Mouse (Mus musculus): ENCODE measurements around the gene Sftpa1.

Gene Sftpa1

DNA sequence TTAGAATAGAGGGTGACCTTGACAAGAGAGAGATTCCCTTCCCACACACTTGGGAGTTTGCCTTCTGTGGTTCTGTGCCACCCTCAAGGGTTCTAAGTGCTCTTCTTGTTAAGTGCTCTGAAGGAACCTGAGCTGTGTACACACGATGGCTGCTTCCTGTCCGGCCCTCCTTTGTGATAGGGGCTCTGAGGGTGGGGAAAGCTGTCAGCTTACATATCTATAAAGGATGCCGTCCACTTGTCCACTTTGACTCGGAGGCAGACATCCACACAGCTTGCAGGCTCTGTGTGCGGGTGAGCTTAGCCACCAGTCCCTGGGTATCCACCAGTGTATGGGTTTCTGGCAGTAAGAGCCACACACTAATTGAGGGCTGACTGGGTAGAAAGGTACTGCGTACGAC, at the start of gene Sftpa1:
Gene Sftpa1, plus strand, starts transcription at position 243 of the 400 bp plus-strand sequence.
- DNase-seq (ENCODE audit: low read depth): no peak

DNA sequence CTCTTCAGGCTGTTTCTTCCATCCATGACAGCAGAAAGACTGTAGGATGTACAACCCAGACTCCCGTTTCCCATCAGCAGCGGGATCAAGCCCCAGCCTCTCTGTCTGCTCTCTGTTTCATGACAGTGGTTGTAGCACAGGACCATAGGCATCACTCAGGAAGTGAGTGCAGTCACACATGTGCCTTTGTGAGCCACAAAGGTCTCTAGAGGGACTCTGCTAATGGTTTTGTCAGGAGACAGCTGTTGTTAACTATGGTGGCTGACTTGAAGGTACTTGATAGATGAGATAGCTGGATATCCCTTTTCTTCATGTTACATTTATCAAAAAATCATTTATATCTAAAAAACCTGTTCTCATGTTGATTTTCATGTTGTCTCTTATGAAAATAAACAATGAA, 49.2 kb upstream of the Sftpa1 start:
- no peak for DNase-seq (ENCODE audit: low read depth)

DNA sequence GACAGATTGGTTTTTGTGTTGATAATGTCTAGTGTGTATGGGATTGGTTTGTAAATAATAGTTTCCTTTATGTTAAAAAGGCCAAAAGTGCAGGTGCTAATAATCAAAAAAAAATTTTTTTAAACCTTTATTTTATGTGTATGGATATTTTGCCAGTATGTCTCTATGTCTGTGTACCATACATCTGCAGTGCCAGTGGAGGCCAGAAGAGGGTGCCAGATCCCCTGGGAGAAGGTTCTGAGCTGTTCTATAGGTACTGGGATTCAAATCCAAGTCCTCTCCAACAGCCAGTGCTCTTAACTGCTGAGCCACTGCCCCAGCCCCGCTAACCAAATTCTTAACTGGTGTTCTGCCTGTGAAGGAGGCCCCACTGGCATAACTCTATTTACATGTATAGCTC, 44.1 kb upstream of the Sftpa1 start:
- DNase-seq (ENCODE audit: low read depth): peak; percentile 41

DNA sequence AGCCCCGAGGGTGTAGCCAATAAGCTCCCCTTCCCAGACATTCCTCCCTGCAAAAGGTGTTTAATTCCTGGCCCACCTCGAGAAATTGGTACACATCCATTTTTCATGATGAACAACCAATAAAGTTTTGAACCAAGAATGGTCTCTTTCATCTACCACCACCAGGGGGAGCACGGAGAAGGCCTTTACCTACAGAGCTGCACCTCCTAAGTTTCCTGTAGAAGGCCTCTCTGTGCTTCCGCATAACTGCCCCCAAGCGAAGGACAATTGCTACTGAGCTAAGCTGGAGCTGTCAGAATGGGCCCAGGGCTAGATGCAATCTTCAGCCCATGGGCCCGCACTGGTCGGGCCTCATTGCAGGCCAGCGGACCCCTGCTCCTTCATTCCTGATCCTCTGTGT, 40.8 kb upstream of the Sftpa1 start:
- DNase-seq (ENCODE audit: low read depth): peak; percentile 53

DNA sequence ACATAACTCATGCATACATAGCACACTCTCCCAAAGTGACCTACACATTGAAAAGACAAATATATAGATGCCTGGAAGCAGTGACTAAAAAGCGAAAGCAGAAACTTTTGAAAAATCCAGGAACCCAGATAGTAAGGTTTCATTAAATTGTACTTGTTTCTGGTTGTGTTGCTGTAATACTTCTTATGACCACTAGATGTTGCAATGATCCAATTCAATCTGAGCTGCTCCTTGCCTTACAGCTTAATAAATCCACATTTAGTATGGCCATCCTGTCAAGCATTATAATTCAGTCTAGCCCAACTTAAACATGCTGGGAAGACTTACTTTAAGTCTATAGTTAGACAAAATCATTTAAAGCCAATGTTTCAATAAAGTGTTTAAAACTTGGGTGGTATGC, 37.5 kb upstream of the Sftpa1 start:
- peak; percentile 49 for DNase-seq (ENCODE audit: low read depth)

DNA sequence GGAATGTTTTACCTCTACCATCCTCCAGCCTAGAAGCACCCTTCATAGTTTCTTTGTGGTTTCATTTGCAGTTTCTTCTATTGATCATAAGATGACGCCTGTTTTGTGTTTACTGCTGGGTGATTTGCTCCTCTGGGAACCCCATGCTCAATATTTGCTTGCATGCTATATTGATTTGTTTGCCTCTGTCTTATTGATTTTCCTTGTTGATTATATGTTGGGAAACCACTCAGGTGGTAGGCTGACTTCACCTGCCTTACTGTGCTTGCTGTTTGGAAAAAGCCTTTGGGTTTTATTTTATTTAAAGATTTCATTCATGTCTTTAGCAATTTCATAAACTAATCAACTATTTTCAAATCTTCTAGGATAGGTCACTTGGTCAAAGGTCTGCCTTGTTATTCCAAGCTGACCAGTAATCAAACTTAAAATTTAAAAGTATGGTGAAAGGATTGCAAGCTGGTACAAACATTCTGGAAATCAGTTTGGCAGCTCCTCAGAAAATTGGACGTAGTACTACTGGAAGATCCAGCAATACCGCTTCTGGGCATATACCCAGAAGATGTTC, 35.2 kb upstream of the Sftpa1 start:
- no peak for DNase-seq (ENCODE audit: low read depth)

DNA sequence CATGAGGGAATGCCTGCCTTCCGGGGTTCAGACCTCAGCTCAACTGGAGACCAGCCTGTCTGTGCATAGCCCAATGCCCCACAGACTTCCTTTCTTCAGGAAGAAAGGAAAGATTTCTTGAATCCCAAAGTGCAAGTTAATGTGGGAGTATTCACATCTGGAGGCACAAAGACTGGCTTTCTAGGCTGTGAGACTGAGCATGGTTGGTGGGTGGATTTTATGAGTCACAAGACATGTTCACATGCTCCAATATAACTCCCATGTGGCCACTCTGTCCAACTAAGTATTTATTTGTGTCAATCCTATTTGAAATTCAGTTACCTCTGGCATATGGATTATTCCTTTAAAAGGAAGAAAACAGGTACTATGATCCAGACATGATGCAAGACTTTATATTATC, 32.9 kb upstream of the Sftpa1 start:
- peak; percentile 23 for DNase-seq (ENCODE audit: low read depth)

DNA sequence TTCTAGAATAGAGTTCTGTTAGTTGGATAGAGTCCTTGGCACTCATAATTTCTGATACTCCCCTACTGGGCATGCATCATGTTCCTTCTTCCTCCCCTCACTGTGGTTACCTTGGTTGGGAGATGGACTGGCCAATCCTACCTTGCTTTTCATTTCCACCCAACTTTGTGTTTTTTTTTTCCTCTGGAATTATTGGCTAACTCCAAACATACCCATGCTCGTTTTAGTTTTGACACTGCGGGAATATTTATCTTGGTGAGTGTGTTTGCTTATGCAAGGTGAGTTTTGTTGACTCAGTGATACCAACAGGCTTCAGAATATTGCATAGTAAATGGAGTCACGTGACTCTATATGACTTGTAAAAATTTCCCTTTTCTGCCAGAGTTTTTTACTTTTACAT, 30.9 kb upstream of the Sftpa1 start:
- DNase-seq (ENCODE audit: low read depth): no peak

DNA sequence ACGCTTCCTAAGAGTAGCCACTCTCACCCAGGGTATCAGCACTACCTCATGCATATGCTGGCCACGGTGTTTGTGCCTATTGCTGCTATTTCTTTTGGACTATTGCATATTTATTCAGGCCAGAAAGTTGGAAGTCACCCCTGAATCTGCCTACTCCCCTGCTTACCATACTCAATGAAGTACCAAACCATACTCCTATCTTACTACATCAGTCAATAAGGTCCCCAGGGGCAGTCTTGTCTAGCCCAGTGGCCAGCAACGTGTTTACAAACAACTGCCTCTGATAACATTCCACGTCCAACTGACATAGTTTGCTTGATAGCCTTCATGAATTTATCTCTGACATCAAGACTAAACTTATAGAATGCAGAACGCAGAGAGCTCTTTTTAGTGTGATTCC, 30.3 kb upstream of the Sftpa1 start:
- DNase-seq (ENCODE audit: low read depth): no peak

DNA sequence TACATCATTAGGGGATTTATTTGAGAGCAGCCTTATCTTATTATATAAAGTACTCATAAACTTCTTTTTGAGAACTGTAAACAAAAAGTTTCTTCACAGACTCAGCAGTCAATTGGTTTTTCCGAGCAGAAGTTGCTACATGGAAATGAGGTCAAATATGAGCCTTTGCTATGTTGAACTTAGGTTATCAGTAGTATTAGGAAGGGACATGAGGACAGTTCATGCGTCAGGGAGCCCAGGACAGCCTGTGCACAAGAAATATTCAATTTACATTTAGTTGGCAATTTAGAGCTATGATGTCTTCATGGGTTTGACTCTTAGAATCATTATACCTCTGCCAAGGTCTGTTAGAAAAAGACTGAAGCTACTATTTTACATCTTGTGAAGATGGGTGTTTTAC, 29.3 kb upstream of the Sftpa1 start:
- DNase-seq (ENCODE audit: low read depth): no peak

DNA sequence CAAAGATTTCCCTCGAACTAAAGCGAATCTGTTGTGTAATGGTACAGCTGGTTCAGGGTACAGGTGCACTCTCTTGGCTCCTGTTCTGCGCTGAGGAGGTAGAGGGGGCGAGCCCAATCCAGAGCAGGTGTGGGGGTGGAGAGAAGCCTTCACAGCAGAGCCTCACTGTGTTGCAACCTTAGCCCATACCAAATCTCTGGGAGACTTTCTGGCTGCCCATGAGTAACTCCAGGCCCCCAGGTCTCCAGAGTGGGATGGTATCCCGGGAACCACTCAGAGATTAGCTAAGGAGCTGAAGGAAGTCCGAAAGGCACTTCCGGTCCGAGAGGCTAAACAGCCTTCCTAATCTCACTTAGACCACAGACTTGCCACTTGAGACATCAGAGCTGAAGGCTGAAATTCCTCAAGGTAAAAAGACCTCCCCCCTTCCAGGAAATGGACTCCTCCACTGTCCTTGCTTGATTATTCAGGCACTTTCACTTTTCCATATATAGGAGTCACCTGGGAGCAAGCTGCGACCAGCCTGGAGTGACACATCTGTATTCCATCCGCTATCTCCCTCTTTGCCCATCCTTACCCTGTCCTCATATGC, 26.6 kb upstream of the Sftpa1 start, which contains the start of gene Mat1a:
Gene Mat1a, plus strand, starts transcription at position 183 of the 592 bp plus-strand sequence.
- peak; percentile 4 for DNase-seq (ENCODE audit: low read depth)

DNA sequence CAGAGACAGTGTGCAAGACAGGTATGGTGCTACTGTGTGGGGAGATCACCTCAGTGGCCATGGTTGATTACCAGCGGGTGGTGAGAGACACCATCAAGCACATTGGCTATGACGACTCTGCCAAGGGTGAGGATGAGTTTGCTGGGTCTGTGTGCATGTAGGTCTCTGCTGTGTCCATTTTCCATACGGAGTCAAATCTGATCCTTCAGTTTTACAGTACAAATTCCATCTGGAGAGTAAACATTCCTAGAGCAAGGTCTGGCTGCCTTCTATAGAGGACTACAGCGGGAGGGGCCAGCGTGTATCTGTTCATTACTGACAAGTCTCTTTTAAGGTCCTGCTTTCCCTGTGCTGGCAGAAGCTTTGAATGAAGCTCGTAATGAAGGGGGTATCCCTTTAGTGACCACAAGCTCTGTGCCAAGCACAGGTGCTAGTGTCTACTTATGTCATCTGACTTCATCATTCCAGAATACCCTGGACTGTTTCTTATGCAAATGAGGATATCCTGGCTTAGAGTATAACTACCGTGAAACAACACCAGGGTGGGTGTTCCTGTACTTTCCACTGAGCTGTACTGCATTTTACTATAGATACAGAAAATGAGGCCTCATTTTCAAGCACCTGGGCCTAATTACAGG, 20.4 kb upstream of the Sftpa1 start:
- DNase-seq (ENCODE audit: low read depth): no peak

DNA sequence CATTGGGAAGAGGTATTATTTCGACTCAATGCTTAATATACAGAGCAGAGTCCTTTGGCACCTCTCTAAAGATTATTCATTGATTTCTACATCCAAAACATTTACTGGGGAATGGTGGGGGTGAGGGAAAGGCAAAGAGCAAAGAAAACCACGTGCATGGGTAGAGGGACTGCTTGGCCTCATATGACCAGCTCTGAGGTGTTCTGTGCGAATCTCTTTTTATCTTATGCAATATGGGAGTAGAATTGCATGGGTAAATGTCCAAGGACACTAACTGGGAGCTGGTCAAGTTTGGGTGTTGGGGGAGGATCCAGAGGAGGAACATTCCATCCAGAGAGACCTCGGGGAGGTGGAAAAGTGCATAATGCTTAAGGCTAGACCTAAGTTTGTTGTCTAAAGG, 18.6 kb upstream of the Sftpa1 start:
- no peak for DNase-seq (ENCODE audit: low read depth)

DNA sequence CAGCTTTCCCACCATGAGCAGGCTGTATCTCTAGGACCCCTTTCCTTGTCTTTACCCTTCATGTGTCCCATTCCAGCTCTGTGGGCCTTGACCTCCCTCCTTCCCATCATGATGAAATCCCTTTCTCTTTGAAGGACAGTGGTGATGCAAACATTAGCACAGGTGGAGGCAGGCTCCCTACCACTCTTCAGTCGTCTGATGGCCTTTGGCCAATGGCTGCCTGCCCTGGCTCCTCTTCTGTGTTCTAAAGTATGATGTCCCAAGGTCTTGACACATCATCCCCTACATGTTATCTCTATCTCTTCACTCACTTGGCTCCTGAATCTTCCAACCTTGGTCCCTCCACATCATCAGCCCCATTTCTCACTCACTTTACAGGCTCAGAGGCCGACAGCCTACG, 15.3 kb upstream of the Sftpa1 start:
- no peak for DNase-seq (ENCODE audit: low read depth)

DNA sequence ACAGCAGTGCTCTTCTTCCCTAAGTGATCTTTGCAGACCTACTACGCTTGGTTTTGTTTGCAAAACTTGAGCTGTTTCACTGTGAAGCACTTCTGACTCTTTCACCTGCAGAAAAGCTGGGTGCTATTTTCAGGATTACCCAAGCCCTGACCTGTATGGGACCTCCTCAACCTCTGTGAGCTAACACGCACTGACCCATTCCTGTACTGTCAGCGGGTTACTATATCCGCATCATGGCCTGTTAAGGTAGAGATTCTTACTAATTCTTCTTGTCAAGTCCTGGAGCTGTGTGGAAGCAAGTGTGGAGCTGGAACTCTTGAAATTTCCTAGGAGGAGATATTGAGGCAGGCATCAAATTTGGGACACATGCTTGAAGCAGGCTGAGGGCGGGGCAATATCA, 6.9 kb upstream of the Sftpa1 start:
- DNase-seq (ENCODE audit: low read depth): no peak

DNA sequence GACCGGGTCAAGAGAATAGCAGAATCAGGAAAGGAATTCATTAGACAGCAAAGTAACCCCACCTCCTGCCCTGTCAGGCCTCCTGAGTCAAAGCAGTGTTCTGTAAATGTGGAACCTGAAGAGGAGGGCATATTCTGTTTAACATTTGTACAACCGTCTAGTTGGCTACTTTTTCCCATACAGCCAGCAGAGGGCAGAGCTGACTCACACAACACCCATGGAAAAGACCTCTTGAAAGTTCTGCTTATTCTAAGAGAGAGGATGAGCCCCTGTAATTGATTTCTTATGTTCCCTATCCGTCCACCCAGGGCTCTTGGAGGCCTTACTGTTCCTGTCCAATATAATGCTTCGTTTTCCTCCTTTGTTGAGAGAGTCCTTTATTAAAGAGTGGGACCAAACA, 3.6 kb upstream of the Sftpa1 start:
- peak; percentile 57 for DNase-seq (ENCODE audit: low read depth)

DNA sequence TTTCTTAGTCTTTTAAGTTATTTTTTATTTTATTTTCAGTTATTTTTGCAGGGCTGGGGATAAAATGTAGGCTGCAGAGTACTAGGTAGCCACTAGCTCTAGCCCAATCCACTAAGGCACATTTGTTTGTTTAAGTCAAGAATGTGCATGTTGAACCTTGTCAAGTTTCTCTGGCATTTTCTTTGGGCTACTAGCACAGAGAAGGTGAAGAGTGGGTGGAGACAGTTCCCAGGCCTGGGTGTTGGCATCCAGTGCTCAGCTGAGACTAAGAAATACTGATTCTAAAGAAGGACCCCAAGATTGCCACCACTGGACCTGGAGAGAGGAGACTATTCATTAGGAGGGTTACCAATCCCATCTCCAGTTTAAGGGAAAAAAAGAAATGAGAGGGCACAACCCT, 5.4 kb downstream of the Sftpa1 start:
- no peak for DNase-seq (ENCODE audit: low read depth)

DNA sequence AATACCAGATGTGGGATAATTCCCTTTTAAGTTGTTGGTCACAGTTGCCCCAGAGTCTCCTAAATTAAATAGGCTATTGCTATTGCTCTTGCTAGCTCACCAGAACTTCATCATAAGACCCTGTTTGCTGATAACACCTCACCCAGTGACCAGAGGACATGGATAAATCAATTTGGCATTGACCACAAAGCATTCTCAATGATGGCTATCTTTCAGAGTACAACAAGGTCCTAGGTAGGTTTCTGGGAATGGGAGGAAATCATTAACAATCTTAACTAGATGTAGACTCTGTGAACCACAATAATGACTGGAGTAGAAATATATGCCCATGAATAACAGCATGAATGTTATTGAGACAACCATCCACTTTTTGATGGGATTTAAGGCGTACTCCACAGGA, 9.1 kb downstream of the Sftpa1 start:
- DNase-seq (ENCODE audit: low read depth): no peak

DNA sequence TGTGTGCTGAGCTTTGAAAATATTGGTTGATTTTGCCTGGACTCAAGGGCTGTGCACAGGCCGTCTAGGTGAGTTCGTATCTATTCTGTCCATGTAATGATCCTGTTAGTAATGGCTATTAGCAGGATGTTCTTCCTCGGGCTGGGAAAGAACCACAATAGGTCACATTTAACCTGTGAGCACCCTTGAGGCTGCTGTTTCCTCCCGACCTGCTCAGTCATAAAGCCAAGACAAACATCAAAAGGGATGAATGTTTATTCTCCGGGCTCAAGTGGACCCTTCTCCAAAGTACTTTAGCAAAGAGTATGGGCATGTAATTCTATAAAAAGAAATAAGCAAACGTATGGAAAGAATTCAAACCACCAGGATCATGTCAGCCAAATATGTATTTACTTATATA, 14.5 kb downstream of the Sftpa1 start:
- DNase-seq (ENCODE audit: low read depth): no peak

DNA sequence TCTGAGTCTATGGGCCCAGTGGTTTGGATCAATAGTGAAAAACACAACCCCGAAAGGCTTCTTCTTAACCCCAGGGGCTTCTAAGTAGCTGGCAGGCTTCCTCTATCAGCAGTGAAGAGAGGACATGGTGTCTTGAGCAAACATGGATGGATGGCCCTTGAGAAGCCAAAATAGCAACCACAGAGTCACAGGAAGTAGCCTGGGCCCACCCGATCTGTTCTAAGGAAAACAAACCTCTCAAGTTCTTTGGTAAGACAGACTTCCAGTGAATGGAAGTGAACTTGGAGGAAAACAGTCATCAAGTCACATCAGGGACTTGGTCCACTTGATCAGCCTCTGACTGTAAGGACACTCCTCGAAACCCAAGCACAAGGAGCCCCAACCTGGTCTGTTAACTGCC, 15.3 kb downstream of the Sftpa1 start:
- DNase-seq (ENCODE audit: low read depth): no peak

DNA sequence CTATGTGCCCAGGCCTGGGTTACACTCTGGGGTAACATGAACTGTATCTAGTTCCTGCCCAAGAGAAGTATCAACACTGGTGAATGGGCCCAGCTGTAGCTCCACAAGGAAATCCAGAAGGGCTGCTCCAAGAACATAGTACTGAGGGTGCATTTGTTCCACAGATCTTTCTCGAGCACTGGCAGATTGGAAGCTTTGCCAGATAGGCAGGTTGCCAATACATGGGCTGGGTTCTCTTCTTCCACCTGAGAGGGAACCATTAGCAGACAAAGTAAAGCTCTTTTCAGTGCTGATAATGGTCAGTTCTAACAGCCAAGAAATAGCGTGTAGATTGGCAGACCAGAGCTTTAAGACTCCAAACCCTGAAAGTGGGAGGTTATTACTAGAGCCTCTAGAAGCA, 15.8 kb downstream of the Sftpa1 start:
- no peak for DNase-seq (ENCODE audit: low read depth)

DNA sequence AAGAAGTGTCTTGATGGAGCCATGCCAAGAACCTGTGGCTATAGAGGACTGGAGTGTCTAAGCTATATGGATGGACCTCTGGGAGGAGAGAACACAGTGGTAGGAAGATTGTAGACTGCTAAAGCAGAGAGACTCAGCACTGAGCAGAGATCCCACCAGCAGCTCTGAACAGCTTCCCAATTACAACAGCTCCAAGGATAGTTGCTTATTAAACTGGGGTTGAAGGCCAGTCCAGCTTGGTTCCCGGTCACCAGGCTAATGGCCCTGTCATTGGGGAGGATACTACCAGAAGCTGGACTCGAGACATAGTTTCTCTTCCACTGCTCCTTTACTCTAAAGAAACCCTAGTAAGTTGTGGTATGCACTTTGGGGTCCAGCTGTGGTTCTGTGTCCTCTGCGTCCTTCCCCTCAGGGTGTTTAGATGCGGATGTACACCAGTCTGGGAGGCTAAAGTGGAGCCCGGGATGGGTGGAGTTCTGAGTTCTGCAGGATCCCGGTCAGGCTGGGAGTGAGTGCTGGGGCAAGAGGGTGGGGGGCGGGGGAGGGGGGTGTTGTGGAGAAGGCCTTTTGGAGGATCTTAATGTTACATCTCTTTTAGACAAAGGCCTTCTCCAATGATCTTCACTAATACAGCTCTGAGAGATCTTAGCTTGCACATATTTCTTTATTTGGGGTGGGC, 19.8 kb downstream of the Sftpa1 start, which contains the start of gene Mbl1:
Gene Mbl1, plus strand, starts transcription at position 239 of the 679 bp plus-strand sequence.
- no peak for DNase-seq (ENCODE audit: low read depth)

DNA sequence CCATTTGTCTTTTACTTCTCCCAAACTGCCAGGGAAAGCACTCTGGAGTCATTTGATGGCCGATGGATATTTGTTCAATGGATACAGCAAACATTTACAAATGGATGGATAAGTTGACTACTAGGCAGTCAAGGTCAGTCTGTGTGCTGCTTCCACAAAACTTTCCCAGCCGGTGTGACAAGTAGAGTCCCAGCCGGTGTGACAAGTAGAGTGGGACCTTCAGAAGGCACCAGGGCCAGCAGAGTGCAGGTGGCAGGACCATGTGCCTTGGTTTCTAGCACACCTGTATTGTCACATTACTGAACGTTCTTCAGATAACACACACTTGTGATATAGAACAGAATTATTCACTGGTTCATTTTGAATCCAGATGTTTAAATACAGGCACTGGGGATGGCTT, 28.5 kb downstream of the Sftpa1 start:
- DNase-seq (ENCODE audit: low read depth): no peak

All from NIH3T3 (cell line).